Mouse (Mus musculus) right cerebral cortex, postnatal 14 days (tissue): ENCODE results near the gene Naa38.

Experiments
- DNase-seq: peaks from one replicate; pipeline ENCODE4 v3.0.0; 2022

Gene Naa38

DNA sequence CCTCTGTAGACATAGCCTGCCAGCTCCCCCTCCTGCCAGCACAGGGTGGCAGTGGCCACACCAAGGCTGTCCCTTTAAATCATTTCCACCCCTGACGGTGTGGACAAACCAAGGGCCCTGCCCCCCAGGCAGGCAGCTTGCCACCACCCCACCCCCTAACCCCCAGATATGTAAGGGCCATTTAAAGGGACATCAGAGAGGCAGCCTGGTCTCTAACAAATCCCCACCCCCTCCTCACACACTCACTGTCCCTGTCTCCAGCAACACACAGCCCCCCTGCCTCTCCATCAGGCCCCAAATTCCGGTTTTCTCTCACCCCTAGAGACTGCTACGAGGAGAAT, 20.0 kb downstream of the Naa38 start:
- peak; percentile 59 for DNase-seq

DNA sequence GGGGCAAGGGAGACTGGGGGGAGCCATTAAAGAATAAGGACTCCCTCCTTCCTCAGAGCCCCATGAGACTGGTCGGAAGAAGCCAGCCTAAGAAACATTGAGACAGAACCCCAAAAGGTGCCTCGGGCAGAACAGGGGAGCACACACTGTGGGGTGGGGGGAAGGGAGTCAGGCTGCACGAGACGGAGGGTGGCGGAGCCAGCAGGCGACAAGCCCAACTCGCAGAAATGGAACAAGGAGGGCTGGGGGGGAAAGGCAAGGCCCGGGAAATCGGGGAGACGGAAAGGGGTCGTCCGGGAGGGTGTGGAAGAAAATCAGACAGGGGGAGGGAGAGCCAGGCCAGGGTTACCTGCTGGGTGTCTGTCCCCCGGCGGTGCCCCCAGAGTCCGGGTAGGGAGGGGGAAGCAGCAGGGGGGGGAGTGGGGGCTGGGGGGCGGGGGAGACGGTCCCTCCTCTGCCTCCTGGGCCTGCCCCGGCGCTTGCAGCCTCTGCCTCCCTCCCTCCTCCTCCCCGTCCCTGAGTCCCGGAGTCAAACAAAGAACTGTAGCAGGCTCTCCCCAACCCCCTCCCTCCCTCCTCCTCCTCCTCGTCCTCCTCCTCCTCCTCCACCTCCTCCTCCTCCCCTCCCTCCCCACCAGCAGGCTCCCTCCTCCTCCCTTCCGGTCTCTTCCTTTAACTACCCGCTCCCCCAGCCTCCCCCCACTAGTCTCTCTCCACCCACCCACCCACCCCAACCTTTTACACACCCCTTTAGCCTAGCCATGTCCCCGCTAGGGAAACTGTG, 20.6 kb downstream of the Naa38 start:
- DNase-seq: peak; percentile 55

DNA sequence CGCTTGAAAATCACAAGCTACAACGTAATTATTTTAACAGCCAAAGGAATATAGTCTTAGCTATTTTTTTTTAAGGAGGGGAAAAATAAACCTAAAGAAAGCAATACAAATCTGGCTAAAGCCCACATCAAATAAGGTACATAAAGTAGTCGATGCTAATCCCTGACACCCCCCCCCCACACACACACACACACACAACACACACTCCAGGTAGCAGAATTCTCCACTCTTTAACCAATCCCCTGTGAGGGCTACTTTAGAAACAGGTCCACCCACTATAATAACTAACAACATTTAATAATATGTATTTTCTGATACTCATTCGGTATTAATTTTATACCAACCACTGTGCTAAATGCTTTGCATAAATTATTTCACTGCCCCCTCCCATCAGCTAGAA, 21.2 kb downstream of the Naa38 start:
- DNase-seq: no peak

DNA sequence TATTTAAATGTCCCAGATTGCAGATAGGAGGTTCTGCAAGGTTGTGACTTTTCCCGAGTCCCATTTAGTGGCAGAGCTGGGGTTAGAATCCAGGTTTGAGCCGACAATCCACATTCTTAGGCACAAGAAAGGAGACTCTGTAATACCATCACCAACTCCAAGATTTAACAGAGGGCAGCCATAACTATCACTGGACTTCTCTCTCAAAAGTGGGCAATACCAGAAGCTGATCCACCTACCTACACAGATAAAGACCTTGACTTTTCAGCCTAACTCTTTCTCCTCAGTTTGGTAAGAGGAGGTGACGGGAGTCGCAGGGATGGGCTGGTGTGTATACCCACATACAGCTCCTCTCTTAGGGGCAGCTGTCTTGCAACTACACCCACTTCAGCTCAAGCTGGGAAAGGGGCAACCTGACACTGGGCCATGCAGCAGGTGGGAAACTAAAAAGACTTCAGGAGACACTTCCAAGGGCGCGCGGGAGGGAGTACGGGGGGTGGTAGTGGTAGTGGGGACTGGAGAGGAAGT, 21.7 kb downstream of the Naa38 start:
- DNase-seq: no peak

DNA sequence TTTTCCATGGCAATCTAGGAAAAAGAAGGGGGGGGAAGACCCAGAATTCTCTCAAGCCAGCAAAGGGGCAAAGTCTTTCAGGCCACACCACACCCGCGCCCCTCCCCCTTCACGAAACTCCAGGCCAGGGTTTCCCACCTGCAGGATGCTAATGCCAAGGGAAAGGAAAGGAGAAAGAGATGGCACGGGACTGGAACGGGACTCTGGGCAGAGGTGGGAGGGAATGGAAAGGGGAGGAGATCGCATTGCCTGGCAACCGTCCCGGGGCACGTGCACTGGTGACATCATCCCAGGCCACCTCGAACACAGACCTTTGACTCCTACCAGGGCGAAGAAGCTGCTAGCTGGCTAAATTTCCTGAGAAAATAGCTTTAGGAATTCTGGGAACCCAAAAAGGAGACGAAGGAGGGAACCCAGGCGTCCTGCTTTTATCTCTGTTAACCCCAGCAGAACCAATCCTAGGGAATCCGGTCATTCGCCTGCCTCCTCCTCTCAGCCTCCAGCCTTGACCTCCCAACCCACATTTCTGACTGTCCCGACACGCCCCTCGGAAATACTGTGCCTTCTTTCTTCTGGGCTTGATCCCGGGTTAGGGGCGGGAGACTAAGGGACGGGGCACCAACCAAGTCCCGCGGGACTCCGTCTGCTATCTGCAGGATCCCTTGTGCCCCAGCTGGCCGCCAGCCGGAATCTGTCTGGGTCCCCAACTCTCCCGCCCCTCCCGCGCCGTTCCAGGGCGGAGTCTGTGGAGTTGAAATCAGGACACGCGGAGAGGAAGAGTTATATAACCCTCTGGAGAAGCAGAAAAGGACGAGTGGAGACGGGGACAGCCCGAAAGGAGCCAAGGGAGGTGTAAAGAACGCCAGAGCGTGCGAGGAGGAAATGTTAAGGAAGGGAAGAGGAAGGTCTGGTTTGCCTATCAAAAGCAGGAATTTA, 22.4 kb downstream of the Naa38 start:
- DNase-seq: peak; percentile 96

DNA sequence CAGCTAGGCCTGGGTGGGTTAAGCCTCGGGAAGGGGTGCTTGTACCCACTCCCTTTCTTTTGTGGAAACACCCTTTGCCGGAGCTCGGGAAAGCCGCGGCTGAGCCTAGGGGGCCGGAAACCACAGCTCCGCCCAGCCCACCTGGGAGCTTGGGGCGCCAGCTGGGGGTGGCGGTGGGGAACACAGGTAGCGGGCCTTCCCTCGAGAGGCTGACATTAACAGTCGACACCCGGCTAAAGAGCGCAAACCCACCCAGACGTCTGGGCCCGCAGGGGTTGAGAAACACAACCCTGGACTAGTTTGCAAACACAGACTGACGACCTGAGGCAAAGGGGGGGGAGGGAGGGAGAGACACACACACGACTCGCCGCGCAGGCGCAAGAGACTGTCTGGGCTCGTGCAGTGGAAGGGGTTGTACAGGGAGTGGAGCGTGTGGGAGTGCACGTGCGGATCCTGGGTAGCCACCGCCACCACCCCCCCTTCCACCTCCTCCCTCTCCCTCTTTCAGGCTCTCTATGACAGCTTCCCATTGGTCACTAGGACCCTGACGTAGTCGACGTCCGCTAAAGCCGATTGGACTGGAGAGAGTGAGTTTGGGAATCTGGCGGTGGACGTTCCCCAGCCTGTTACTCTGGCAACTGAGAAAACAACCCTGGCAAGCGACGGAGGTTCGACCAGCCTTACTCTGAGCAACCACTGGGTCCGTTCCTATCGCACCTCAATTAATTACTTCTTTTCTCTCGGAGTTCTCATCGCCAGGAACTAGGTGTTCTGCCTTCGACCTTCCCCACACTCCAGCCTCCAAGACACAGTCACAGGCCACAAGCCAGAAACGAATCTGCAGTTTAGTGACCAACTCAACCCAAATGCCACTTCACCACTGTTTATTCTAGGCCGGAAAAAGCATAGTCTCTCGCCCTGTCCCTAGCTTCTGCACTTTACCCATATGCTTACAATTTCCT, 23.5 kb downstream of the Naa38 start:
- DNase-seq: peak; percentile 92

DNA sequence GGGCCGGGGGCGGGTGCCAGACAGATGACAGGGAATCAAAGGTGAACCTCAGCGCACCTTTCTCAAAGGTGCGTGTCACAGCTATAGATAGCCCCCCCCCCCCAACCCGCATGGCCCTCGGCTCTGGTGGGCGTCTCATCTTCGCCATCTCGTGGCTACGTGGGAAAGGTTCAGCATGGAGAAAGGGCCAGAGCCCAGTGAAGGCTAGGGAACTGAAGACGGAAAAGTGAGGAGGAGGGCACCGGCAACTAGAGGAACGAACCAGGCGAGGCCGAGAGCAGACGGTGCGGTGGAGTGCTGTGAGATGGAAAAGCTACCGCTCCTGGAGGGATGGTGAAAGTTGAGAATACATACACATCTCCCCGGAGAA, 24.1 kb downstream of the Naa38 start:
- no peak for DNase-seq

DNA sequence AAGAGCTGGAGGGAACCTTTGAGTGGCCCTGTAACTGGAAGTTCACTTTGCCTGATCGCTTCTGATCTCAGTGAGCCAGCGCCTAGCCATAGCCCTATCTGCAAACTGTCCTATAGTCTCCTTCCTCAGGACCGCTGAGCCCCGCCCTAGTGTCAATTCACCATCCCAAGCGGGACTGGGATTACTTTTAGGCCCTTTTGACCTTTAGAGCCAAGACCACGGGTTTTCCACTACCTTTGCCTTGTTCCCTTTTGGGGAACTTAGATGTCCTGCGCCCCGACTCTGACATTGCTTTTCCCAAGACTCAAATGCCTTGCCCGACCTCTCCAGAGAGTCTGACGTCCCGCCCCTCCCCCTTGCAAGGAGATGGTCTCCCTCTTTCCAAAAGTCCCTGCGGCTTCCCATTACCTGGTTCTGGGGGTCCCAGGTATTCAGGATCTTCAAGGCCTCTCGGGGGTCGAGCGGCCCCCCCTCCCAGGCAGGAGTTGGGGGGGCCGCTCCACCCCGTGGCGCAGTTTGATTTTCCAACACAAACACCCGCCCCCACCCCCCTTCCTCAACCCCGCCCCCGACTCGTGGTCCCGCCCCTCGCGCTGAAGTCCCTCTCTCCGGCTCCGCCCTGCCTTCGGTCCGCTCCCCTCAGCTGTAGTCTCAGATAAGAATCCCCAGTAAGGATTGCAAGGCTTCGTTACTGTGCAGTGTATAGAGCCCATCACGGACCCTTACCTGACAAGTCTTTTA, 24.7 kb downstream of the Naa38 start:
- no peak for DNase-seq

DNA sequence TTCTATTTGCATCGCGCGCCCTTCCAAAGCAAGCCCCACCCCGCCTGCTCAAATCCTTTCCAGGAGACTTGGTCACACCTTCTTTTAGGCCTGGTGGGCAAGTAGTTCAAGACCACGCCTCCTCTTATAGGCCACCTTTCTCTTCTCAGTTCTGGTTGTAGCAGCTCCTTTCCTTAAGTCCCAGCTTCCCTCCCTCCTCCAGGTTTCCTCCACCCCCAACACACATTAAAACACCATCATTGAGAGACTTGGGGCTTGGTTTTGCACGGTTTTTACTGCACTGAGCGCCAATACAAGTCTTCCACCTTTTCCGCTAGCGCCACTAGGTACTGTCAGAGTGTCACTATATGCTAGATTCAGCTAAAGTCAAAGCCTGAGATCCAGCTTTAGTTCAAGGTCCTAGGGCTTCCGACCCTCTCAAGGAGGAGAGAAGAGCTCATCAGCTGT, 25.3 kb downstream of the Naa38 start:
- no peak for DNase-seq

DNA sequence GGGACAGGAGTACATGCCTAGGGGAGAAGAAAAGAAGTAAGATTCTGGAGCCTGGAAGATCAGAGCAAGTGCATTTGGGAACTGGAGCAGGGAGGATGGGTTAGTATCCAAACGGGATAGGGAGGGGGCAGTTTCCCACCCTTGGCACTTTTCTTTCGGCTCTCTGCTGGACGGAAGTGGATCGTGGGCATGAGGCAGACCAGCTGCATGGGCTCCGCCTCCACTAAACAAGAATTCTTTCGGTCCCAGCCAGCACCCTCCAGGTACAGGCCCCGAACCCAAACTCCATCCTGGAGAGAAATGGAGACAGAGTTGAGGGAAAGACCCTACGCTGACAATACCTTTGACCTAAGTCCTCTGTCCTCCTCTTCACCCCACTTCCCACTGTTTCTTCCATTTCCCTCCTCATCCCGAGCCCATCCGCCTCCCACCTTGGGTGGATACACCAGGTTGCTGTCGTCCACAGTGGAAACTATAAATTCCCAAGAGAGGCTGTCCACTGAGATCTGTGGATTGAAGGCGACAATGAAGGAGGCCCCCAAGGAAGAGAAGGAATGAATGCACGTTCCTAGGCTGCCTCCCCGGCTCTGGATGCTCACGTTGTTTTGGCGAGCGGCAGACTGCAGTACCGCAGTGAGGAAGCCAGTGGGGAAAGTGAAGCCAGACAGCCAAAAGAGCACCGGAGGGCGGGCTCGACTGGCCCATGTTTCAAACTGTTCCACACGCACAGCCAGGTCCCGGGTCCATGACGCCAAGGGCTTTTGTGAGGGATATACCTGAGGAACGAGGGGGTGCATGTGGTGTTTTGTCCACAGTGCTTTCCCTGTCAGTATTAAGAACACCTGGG, 26.1 kb downstream of the Naa38 start:
- DNase-seq: no peak

DNA sequence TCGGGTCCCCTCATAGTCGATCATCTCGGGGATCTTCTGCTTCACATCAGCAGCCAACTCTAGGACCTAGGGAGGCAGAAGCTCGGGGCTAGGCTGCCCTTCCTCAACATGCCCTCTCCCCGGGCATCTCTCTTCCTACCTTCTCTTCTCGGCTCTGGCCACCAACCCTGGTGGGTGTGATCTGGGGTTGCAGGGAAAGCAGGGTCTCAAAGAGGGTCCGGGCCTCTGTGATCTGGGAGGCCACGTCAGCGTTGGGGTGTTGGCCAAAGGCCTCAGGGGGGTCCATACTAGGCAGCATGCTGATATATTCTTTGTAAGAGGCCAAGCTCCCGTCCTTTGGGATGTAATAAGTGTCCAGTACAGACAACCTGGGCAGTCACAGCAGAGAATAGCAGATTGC, 27.6 kb downstream of the Naa38 start:
- DNase-seq: no peak

DNA sequence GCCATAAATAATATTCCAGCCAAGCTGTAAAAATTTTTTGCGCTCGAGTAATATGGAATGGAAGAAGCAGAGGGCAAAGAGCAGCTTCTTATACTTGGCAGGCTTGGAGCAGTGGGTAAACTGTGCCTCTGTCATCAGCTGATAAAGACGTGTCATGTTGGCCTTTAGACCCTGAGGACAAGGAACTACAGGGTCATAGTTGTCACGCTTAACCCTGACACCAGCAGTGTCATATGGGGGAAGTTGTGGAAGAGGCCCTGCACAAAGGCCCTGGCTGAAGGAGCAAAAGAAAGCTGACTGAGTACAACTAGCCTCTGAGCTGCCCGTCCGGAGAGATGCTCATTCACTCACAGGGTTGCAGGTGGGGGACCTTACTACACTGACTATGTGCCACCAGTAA, 28.6 kb downstream of the Naa38 start:
- DNase-seq: no peak

DNA sequence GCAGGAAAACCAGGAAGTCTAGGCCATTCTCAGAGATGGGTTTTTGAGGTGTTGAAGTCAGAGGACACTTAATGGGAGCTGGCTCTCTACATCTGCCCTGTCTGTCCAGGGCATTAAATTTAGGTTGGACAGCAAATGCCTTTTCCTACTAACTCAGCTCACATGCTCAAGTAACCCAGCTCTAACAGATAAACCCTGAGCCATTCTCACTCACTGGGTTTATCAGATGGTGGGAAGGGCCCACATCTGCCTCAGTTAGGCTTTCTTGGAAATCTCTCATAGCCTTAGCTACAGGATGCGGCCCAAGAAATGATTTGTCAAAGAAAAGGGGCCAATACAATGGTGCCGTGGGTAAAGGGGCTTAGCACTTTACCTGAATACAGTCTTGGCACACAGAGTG, 31.0 kb downstream of the Naa38 start:
- no peak for DNase-seq

DNA sequence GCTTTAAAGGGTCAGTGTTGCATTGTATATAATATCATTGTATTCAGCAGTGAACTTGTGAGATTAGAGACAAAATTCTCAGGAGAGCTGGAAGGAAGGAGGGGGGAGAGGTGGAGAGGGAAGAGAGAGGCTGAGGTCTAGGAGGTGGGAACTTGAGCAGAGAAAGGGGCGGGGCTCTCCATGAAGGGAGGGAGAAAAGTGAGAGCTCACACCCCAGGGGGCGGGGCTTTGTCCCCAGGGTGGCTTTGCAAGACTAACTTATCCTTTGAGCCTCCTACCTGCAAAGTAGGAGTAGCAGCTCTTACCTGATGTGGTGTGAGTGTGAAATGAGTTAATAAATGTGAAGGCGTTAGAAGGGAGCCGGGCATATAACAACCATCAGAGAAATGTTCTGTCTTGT, 33.5 kb downstream of the Naa38 start:
- DNase-seq: no peak

DNA sequence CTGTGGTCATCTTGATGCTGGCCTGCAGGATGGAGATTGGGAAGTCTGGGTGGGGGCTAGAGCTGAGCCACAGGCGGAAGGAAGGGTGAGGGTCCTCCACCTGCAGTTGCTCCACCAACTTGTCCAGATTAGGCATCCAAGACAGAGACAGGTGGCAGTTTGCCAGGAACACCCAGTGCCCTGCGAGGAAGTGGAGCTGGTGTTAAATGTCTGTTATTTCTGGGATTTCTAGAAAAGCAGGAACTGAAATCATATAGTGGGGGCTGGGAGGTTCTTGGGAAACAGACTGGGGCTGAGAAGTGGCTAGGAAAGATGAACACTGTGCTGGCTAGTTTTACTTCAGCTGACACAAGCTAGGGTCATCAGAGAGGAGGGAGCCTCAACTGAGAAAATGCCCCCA, 34.0 kb downstream of the Naa38 start:
- DNase-seq: peak; percentile 55

DNA sequence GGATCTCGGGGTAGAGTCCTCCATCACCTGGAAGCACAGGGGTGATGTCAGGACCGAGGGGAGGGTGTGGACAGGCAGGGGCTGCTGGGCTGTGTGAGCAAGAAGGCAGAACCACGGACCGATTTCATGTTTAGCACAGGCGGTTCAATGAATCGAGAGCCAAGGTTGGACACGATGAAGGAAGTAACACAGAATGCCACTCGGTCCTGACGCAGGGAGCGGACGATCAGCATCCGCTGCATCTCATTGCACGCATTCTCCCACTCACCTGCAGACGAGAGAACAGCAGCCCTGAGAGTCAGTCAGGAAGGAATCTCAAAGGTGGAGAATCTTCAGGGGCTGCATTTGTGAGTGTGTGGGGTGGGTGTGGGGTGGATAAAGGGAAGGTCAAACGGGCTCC, 35.3 kb downstream of the Naa38 start:
- DNase-seq: no peak

DNA sequence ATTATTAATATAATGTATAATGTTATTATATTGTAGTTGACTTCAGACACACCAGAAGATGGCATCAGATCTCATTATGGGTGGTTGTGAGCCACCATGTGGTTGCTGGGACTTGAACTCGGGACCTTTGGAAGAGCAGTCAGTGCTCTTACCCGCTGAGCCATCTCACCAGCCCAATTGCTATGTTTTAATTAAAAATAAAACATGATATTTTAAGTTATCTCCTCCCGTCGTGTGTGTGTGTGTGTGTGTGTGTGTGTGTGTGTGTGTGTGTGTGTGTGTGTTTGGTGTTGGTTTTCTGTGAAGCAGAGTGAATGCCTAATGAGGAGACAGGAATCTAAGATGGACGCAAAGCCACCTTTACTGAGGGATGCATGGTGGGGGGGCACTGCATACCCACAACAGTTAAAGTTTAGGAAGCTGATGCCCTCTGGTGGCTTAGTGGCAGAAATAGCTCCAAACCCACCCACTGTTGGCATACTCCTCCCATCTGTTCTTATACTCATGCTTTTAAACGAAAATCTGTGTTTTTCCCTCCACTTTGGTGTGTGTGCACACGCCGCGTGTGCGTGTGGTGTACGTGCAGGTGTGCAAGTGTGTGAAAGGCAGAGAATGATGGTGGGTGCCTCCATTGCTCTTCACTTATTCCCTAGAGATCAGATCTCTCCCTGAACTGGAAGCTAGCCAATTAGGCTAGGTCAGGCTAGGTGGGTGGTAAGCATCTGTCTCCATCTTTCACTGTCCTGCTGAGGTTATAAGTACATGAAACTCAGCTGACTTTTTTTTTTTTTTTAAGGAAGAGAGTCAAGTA, 36.7 kb downstream of the Naa38 start:
- DNase-seq: peak; percentile 66

DNA sequence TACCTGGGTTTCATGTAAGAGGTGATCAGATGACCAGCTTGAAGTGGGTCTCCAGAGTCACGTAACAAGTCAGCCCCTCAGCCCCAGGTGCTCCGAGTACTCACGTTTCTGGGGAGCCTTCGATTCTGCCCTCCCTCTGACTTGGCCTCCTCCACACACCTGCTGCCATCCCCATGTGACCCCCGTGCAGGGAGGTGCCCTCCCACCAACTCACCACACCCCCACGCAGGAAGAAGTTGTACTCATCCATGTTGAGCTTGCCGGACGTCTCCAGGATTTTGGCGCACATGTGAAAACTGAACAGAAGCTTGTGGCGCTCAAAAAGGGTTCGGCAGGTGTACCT, 37.3 kb downstream of the Naa38 start:
- DNase-seq: no peak

DNA sequence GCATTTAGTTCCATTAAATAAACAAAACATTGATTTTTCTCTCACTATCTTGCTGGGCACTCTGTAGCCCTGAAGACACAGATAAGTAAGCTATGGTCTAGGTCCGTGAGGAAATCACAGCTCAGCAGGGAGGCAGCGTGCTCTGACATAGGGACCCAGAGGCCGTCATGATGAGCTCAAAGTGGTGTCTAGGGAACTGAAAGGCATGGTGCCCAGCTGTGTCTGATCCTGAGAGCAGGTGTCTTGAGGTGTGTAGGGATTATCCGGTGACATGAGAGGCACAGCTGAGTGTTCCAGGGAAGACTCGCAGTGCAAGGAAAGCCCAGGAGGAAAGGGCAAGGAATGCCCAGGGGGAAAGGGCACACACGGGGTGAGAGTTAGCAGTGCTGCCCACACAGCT, 37.9 kb downstream of the Naa38 start:
- DNase-seq: no peak

DNA sequence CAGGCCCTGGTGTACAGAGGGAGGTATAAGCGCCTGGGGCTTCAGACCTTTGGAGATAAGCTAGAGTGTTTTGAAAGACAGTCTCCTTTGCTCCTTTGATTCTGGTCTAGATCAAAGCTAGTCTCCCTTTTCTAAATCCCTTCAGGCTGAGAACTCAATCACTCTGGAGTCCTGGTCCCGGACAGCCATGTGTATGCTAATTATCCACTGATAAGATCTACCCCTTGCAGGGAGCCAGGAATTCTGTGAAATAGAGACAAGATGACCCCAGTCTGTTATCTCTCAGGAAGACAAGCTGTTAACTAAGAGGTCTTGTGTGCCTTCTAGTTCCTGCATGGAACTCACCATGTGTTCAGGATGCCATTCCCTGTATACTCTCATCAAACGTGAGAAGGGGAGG, 42.0 kb downstream of the Naa38 start:
- no peak for DNase-seq
